Mouse (Mus musculus) retina, postnatal 7 days (tissue): Measurements from ENCODE around the gene Plcg2.

ENCODE experiments used
- DNase-seq: peaks from one replicate; pipeline ENCODE4 v3.0.0-alpha.2; 2012; ENCODE audit warnings: low read depth, low spot score

Gene Plcg2

GRCm38 (mm10) chr8:117485316-117485715, 12.8 kb upstream of the Plcg2 start:
- no peak for DNase-seq

- no peak for DNase-seq
These were observed 9.7 kb upstream of the Plcg2 start for GRCm38 (mm10) chr8:117488246-117489005.

- DNase-seq, result no peak
These were observed 4.5 kb upstream of the Plcg2 start for GRCm38 (mm10) chr8:117493543-117493942.

DNA sequence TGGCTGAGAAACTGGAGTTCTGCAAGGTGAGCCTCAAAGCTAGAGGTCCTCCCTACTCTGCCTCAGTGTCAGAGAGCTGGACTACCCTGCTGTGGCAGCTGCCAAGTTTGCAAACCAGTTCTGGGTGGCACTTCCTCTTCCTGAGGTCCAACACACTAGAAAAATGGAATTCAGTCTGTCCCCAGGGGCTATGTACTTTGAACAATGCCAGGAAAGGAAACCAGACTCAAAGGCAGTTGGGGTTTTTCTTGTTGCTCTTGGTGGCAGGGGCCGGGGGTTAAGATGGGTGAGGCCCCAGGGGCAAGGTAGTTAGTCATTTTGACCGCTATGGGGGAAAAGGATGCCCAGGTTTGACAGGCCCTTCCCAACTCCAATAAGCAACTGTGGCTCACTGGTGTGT, 3.2 kb upstream of the Plcg2 start:
- DNase-seq, result no peak

DNA sequence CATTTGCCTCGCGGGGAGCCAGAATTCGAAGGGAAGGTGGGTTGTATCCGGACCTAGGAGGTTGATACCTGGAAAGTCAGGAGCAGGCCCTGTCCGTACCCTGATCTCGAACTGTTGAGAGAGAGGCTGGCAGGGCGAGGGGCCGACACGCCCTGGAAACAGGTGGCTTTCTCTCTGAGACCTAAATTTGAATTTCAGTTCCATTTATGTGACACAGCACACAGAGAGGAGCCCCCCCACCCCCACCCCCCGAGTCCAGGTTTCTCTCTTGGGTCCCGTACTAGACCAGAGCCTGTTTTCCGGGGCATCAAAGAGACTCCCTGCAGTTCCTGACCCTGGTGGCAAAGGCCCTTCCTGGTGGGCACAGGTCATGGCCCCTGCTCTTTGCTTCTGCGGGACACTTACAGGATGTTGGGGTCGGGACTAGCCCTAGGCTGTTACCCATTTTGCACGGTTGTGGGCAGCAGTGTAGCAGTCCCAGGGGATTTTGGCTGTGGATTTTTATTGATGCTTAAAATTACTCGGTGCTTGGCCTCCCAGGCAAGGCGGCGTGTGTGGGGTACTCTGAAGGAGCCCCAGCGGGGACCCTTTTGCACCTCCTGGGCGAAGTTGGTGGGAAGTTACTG, 937 bp downstream of the Plcg2 start:
- DNase-seq, result no peak

- no peak for DNase-seq
These were observed 2.2 kb downstream of the Plcg2 start for GRCm38 (mm10) chr8:117500232-117500823.

DNA sequence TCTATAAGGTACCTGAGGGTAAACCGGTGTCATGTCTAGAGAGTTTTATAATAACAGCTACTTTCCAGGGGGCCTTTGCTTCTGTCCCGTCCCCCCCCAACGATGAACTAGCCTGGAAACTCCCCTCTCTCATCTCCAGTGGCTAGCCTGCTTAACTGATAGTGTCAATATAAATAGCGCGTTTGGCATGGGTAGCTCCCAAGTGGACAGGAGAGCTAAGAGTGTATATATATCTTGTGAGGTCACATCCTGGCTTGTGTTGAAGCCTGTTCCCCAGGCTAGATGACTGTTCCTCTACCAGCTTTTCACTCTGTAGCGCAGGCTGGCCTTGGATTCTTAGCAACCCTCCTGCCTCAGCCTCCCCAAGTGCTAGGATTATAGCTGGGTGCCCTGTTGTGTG, 3.2 kb downstream of the Plcg2 start:
- DNase-seq, result no peak

DNA sequence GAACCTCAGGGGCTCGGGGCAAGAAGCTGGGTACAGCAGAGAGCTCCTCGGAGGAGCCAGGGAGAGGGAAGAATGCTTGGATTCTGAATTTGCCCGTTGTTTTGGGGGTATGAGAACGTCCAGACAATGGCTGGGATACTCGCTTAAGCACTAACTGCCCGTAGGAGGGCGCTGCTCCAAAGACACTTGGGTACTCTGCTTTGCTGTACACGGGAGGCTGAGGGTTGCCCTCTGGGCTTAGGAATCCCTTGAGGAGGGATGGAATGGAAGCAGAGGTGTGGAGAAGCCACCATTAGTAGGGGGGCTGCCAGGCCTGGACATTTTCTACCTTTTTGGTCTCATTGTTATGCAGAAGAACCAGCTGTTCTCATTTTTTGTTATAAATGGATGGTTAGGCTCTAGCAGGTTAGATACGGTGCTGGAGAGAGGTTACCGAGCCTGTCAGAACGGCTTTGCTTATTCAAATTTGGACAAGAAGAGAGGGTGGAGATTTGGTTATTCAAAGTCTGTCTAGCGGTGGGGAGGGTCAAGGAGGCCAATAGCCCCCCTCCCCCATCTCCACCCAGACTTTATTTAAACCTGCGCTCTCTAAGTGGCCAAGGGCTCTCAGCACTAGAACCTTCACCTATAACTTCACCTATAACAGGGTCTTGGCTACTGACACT, 5.4 kb downstream of the Plcg2 start:
- no peak for DNase-seq

DNA sequence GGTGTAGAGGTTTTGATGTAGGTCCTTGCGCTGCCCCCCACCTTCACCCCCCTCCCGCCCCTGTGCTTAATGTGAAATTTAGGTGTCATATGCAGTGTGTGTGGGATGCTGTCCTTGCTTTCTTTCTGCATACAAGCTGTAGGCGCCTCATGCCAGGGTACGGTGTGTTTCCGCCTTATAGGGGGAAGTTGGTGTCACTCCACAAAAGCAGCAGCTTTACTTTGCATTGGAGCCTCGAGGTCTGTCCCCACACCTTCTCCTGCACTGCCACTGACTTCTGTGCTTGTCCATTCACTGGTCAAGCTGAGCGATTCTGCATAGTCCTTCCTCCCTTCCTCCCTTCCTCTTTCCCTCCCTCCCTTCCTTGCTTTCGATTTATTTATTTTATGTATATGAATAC, 9.6 kb downstream of the Plcg2 start:
- DNase-seq, result no peak

DNA sequence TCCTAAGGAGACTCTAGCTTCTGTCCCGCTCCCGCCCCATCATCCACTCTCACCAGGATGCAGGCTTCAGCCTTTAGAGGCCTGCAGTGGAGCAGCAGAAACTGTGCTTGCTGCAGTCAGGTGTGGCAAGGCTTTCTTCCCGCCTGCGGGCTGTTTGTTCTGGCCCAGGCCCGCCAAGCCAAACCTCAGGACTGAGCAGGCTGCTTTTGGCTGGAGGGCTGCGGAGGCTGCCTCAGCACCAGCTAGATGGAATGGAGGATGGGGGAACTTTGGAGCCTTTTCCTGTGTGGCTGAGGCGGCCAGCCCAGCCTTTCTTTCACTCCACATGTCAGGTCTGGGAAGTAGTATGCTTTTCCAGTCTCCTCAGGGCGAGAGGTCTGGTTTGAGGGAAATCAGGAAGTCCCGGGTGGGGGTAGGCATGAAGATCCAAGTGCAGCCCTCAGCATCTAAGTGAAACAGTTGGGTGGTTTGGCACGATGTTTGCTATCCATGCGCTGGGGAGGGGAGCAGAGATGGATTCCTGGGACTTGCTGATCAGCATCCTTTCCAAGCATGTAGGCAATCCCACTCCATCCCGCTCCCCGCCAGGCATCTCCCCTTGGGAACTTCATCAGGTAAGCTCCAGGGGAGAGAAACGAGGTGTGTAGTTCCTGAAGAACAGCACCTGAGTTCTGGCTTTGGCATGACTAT, 18.9 kb downstream of the Plcg2 start:
- no peak for DNase-seq

GRCm38 (mm10) chr8:117517861-117518260, 19.8 kb downstream of the Plcg2 start:
- DNase-seq, result no peak

DNA sequence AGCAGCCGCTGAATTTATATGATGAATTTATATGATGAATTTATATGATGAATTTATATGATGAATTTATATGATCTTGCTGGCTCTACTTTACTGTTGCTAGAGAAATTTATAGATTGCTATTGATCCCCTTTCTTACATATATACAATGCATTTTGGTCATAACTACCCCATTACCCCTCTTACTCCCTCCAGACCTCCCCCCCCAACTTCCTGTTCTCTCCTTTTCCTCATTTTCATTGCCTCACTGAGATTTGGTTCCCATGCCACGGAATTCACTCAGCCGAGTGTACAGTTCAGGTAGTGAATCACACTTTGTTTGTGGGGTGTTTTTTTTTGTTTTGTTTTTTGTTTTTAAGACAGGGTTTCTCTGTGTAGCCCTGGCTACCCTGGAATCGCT, 20.8 kb downstream of the Plcg2 start:
- DNase-seq, result no peak

- DNase-seq, result no peak
These were observed 28.1 kb downstream of the Plcg2 start for GRCm38 (mm10) chr8:117526185-117526584.

- DNase-seq, result no peak
These were observed 29.9 kb downstream of the Plcg2 start for GRCm38 (mm10) chr8:117527983-117528382.

- DNase-seq, result no peak
These were observed 31.1 kb downstream of the Plcg2 start for GRCm38 (mm10) chr8:117529177-117529576.

DNA sequence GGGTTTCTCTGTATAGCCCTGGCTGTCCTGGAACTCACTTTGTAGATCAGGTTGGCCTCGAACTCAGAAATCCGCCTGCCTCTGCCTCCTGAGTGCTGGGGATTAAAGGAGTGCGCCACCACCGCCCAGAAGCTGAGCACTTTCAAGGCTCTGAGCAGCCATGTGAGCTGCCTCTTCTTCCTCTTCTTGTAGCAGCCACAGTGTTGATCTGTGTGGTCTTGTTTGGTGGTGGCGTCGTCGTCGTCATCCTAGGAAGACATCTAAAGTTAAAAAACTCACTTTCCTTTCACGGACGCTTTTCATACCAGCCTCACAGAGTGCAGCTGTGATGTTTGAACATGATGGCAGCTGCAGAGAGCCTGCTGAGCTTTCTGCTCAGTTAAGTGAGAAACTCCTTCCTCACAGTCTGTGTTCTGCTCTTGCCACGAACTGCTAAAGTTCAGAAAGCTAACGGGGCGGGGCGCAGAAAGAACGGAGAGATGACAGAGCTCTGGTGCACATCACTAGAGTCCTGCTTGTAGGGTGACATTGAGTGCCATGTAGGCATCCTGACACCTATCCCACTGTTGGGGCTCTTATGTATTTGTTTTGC, 34.4 kb downstream of the Plcg2 start:
- no peak for DNase-seq

- DNase-seq, result no peak
These were observed 38.8 kb downstream of the Plcg2 start for GRCm38 (mm10) chr8:117536862-117537261.

DNA sequence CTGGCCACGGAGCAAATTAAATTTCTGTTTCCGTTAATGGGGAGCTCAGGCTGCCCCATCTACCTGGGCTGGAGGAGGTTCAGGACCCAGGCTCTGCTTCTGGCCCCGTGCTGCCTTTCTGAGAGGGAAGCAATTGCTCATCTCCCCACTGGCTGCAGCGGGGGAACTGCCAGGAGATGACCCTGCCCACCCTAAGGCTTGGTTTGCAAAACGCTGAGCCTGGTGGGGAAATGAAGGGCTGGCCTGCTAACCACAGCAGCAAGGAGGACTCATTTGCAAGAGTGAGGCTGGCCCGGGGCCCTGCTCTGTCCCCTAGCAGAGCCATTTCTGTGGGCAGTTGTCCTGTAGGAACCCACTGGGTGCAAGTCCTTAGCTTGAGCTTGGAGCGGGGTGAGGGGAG, 39.7 kb downstream of the Plcg2 start:
- DNase-seq, result no peak

GRCm38 (mm10) chr8:117542951-117543350, 44.9 kb downstream of the Plcg2 start:
- no peak for DNase-seq

DNA sequence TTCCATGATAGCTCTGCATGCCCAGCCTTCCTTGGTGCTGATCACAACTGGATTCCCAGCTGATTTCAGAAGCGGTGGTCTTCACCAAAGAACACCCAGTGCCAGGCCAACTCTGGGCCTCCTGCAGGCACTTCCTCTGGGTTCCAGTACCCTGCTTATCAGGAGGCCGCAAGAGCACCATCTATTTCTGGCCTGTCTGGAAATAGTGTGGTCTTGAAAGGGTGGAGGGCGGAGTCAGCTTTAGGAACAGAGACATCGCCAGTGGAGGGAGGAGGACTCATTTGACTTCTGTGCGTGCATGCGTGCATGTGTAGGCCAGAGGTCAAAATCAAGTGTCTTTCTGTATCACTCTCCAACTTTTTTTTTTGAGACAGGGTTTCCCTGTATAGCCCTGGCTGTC, 45.7 kb downstream of the Plcg2 start:
- DNase-seq, result no peak

DNA sequence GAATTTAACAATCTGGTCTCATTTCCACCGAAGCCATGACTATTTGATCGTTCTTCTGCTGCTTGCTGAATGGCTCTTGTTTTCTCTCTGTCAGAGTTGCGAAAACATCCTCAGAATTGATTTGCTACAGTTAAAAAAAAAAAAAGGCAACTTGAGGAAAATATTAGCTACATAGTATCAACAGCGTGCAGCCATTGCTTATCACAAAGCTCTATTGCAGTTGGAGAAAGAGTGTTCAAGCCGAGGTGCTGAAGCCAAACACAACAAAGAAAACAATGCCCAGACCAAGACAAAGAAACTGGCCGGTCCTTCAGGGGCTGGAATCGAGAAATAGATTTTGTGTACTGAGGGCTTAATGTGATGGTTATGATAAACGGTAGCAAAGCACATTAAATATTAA, 47.0 kb downstream of the Plcg2 start:
- DNase-seq, result no peak

DNA sequence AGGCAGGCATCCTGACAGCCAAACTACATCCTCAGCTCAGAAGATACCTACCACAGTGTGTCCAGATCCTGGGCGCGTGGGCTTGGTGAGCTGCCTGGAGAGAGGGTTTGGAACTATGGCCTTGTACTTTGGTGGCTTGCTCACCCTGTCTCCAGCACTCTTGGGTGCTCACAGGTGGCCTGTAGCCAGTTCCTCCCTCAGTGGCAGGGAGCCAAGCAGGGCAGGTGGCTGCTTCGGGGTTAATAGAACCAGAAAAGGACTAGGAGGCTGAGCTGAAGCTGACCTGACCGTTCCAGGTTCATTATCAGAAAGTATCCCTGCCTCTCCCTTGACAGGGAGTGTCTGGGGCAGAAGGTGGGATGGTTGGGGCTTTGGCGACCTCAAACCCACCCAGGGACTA, 48.3 kb downstream of the Plcg2 start:
- DNase-seq, result no peak
